Mouse (Mus musculus) left cerebral cortex, postnatal 10 days (tissue): Measurements from ENCODE around the gene Pofut2. TPM values are rescaled to one million over a fixed set of nuclear protein-coding genes. Genes with fewer than 3 reads are reported as not detected.

ENCODE experiments used
- DNase-seq, 2 experiments: peaks; one replicate each; pipeline ENCODE4 v3.0.0; 2021 to 2022; ENCODE audit warnings: low spot score in 2 of 2, mixed read lengths in 1 of 2; ENCODE audit errors: extremely low spot score in 1 of 2
- intact Hi-C: fragments of 180-260 bp; cut with DNase I; formaldehyde crosslinking; loops from one replicate; pipeline ENCODE4 v1.15.1; 2025
- total RNA-seq, 2 experiments: library from RNA; stranded (reverse); gene quantifications; 2 replicates each; pipeline ENCODE4 v1.2.3; 2021

Pofut2 gene
- total RNA-seq, 2 experiments from 2014 or later, result 30.0 to 33.5 TPM

DNA sequence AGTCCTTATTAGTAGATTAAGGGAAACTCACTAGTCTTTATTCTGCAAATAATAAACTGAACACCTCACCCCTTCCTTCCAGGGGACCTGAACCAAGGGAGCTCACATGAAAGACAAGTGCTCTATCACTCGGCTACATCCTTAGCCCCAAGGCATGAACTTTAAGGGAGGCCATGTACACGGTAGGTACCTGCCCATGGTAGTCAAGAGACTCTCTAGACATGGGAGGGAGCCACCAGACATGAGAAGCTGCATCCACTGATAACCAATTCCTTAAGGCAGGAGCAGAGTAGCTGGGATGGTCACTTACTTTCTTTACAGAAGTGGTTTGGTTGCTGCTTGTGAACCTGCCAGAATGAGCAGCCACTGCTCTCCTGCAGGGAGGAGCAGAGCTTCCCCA lies 40.2 kb downstream of the Pofut2 start:
- intact Hi-C loops, result no loop called here
- DNase-seq, result no peak

DNA sequence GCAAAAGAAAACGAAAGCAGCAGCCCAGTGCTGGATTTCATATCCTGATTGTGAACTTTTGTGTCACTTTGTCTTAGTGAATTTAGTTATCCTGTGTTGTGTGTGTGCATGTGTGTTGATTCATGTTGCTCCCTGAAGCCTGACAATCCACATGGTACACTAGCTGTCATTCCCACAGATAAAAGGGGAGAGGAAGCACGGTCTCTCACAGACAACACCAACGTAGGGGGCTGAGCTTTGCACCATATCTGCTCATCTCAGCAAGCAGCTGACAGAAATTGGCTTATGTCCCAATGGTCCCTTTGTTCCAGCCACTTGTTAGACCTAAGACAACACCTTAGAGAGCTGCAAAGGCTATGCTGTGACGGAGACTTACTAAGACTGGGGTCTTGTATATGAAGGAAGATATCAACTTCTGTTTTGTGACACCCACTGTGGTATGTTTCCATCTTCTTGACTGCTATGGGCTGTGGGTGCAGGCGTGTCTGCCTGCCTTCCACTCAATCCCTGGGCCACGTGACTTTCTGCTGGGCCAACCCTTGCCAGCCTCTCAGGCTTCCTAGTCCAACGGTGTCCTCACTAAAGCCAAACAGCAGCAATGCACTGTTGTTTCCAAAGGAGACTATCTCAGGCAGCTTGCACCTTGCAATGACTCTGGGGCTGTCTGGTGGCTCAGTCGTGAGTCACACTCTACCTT lies 41.4 kb downstream of the Pofut2 start:
- no peak for DNase-seq
- intact Hi-C loops, result no loop called here

DNA sequence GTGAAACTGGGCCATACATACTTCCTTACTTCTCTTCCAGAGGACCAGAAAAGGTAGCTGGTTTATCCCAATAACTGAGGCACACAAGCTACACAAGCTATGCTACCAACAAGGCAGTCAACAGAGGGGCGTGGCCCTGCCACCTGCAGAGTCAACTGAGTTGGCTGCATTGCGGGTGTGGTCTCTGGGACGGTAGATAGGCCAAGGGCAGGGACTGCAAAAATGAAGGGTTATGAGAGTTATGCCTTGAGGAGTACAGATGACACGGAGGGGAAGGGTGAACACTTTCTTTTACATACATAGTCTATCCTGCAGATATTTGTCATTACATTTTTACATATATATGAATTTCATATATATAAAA lies 41.9 kb downstream of the Pofut2 start:
- no peak for DNase-seq
- intact Hi-C loops, result no loop called here

DNA sequence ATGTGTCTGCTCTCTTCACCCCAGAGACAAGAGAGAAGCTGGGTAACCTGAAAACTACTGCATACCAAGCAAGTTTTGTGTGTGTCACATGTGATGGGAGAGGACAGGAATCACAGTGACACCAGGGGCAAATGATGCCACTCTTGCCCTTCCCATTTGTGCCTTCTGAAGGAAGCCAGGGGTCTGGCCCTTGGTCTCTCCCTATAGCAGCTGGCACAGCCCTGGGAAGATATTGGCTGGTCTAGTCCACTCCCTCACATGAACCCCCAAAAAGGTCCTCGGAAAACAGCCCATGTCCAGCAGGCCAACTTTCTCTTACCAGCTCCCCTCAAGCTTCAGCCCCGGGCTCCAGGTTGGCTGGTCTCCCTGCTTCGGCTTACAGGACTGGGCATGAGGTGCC lies 45.3 kb downstream of the Pofut2 start:
- no peak for DNase-seq
- intact Hi-C loops, result no loop called here

DNA sequence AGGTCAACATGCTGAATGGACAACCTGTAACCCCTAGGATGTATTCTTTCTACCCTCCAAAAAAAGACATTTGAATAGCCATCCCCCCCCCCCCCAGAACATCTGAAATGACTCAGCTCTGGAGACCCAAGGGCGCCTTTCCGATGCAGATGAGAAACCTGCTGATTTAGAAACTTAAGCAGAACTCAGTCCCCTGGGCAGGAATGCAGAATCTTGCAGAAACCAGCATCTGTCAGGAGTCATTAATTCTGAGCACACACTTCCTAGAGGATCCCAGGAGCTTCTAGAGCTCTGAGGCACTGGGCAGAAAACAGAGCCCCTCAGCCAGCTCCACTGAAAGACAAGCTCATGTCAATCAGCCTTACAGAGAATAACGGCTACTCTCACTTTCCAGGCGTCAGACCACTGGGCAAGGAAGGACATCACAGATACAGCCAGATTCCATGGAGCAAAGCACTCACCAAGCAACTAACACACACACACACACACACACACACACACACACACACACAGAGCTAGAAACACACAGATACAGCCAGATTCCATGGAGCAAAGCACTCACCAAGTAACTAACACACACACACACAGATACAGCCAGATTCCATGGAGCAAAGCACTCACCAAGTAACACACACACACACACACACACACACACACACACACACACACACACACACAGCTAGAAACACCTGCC lies 46.0 kb downstream of the Pofut2 start:
- intact Hi-C loops, result no loop called here
- no peak for DNase-seq

DNA sequence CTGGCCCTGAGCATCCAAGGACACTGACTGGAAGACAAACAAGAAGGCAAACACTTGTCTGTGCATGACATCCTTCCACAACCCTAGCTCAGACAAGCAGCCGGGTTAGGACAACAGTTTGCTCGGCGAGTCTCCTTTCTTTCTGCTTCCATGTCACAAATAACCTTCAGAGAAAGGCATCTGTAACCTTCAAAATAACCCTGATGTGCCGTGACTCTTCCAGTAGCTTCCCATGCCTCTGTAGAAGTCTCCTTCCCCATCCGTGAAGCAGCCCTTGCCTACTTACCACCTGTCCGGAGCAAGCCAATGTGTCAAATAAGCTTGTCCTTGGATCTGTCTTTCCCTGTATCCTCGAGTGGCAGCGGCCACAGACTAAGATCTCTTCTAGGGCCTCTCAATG lies 46.7 kb downstream of the Pofut2 start:
- intact Hi-C loops, result no loop called here
- no peak for DNase-seq

DNA sequence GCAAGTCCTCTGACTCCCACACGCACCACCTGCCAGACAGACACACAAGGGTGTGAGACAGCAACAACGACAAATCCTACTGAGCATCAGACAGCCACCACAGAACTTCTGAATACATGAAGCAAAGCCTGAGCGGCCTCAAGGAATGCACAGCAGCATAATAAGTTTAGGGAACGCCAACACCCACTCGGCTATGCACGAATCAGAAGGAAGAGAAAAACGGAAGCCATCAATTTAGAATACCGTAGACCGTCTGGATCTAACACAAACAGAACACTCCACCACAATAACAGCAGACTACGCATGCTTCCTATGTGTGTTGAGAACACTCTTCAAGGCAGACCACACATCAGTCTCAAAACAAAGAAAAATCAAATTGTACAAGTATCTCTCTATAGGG lies 50.0 kb downstream of the Pofut2 start:
- DNase-seq, result no peak
- intact Hi-C loops, result no loop called here

DNA sequence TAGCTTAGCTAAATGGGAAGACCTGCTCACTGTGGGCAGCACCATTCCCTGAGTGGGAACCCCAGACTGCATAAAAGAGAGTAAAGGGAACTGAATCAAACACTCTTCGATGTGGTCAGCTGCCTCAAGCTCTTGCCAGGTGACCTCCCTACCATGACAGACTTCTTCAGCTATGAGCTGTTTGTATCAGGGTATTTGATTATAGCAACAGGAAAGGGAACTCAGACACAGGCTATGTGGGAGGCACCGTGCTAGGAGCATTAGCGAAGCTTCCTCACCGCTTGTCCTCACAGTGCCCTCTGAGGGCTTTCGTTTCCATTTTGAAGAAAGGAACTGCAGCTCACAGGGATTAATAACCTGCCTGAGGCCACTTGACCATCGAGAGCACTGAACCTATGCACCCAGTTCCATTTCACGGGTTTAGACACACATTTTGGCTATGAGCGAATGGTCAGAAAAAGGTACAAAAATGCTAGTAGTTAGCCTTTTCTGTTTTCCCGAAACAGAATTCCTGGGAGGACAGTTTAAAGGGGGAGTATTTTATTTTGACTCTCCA lies 55.8 kb downstream of the Pofut2 start:
- no peak for DNase-seq
- intact Hi-C loops, result no loop called here

DNA sequence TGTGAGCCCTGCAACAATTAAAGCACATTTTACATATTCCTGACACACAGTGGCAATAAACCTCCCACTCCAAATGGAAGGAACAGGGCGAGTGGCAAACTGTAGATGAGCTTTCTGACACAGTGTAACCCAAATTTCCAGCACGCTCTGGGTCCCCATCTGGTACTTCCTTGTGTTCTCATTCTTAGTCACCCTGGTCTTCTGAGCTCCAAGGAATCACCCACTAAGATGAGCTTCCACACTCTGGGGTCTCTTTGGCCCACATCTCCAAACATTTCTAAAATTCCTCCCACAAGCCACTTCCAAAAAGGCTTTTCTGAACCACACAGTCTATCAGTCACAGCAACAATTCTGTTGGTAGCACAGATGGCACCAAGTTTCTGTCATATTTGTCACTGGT lies 56.7 kb downstream of the Pofut2 start:
- intact Hi-C loops, result no loop called here
- DNase-seq, result peak in 1 of 2 experiments; percentile 48

Other genes starting within 250 kb of the Pofut2 start
- gene Slc19a1, start 227.0 kb upstream of the Pofut2 start, total RNA-seq, result 10 to 100 TPM; 27.4 to 27.6 TPM
- 10 to 100 TPM; 12.5 to 13.4 TPM for gene Col18a1, start 92.7 kb upstream of the Pofut2 start, total RNA-seq
- 100 to 1,000 TPM in 1 of 2 experiments, 10 to 100 TPM in 1; 99.5 to 107 TPM for gene Adarb1, start 159.1 kb downstream of the Pofut2 start, total RNA-seq